Mouse (Mus musculus) heart, postnatal 14 days (tissue): ENCODE results near the gene Rarg. TPM values are rescaled to one million over a fixed set of nuclear protein-coding genes. Genes with fewer than 3 reads are reported as not detected.

Experiments
- DNase-seq, 2 experiments: peaks; one replicate each; pipeline ENCODE4 v3.0.0; 2021 to 2022
- intact Hi-C: fragments of 180-260 bp; cut with DNase I; formaldehyde crosslinking; loops from one replicate; pipeline ENCODE4 v1.15.1; 2025
- total RNA-seq, 2 experiments: library from RNA; stranded (reverse); gene quantifications; 2 replicates each; pipeline ENCODE4 v1.2.3; 2021

Rarg gene
- total RNA-seq, 2 experiments from 2014 or later, result 18.9 to 21.1 TPM

- intact Hi-C loops, result no loop called here
Measured at GRCm38 (mm10) chr15:102211895-102212294, 45.4 kb downstream of the Rarg start.

DNA sequence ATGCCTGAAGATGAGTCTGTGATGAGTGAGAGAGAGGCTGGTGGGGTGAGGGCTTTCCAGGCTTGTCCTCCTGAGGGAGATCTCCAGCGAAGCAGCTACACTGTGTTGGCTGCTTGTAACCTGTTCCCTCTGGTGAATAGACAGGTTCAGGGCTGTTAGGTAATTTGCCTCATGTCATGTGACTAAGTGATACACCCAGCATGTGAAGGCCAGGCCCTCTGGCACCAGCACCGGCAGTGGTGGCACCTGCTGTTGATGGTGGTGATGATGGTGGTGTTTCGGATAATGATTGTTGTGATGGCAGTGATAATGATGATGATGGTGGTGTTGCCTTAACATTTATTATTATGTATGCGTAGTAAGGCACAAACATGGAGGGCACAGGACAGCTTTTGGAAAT is 46.5 kb downstream of the Rarg start:
- no peak for DNase-seq
- intact Hi-C loops, result no loop called here

More at GRCm38 (mm10) chr15:102211895-102212294, 45.4 kb downstream of the Rarg start:
- no peak for DNase-seq

GRCm38 (mm10) chr15:102209114-102209513 is 48.2 kb downstream of the Rarg start:
- no peak for DNase-seq
- intact Hi-C loops, result no loop called here

- intact Hi-C loops, result no loop called here
- no peak for DNase-seq
Measured at GRCm38 (mm10) chr15:102208092-102208561, 49.2 kb downstream of the Rarg start.

- no peak for DNase-seq
- intact Hi-C loops, result no loop called here
Measured at GRCm38 (mm10) chr15:102207351-102207750, 50.0 kb downstream of the Rarg start.

GRCm38 (mm10) chr15:102205779-102206178 is 51.5 kb downstream of the Rarg start:
- no peak for DNase-seq
- intact Hi-C loops, result no loop called here

DNA sequence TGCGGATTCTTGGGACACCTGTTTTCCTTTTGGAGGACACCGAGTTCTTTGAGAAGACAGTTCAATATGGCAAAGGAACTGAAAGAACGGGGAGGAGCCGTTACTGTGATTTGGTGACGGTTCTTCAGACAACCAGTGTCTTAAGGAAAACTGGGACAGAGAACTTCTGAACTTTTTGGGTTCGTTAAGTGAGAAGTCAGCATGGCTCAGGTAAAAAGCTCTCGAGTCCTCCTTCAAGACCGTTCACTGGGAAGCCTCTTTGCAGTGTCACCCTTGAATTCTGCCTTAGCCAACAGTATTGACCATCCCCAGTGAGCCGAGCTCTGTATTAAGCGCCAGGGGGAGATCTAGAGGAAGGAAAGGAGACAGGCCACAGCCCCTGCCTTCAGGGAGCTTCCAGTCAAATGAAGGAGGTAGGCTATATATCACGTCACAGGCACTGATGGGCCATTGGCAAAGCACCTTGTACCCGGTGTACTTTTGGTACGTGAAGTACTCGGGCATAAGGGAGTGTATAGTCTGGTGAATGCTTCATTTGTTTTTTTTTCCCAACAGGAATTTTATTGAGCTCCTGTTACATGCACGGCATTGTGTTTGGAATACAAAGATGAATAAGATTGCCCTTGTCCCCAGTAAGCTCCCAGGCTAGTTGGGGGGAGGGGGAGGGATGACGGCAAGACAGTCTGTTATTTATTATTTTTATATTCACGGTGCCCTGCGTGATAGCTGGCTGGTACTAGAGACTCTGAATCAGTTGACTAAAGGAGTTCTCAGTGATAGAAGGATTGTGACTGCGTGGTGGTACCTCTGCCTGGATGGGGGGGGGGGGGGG is 52.4 kb downstream of the Rarg start, which contains the start of gene Csad:
TSS of gene Csad (minus strand) at position 51 of the 832 bp plus-strand sequence.
- intact Hi-C loops, result no loop called here
- no peak for DNase-seq

GRCm38 (mm10) chr15:102203835-102204381 is 53.4 kb downstream of the Rarg start:
- DNase-seq, result peak; percentile 78 to 84
- intact Hi-C loops, result no loop called here

GRCm38 (mm10) chr15:102202971-102203834 is 54.1 kb downstream of the Rarg start, which contains the start of gene Zfp740:
Gene Zfp740 (plus strand): TSS chr15:102203249.
- intact Hi-C loops, result no loop called here

DNA sequence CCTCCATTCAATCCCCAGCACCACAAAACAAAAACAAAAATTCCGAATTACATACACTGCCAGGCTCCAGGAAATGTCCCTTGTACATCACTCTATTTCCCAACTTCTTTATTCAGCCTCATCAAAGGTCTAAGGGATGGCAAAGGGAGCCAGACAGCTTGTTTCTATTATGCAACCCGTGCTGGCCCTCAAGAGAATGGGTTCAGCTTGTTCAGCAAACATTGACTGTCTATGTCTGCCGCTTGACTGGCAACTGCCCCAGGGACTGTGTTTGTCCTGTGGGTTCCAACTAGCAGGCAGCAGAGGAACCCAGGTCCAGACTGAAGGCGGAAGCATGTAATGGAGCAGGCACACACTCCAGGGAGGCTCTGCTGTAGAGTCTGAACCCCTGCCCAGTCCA is 58.5 kb downstream of the Rarg start:
- no peak for DNase-seq
- intact Hi-C loops, result no loop called here

More at GRCm38 (mm10) chr15:102202971-102203834, 54.1 kb downstream of the Rarg start, which contains the start of gene Zfp740:
- peak; percentile 94 to 96 for DNase-seq

GRCm38 (mm10) chr15:102195373-102195772 is 61.9 kb downstream of the Rarg start:
- intact Hi-C loops, result no loop called here
- DNase-seq, result no peak

DNA sequence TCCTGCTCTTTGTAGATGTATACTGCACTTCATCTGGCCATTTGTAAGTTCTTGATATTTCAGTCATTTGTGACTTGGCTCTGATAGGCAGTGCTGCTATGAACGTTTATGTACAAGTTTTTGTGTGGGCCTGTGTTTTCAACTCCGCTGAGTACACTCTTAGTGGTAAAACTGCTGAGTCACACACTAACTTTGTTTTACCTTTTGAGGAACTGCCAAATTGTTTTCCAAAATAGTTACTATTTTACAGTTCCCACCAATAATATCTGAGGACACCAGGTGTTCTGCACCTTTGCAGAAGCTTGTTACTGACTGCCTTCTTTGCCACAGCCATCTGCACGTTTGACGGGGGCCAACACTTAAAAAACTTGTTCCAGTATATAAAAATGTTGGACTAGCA is 62.9 kb downstream of the Rarg start:
- intact Hi-C loops, result no loop called here
- no peak for DNase-seq

- intact Hi-C loops, result no loop called here
- DNase-seq, result no peak
Measured at GRCm38 (mm10) chr15:102193652-102194051, 63.7 kb downstream of the Rarg start.

- intact Hi-C loops, result no loop called here
- DNase-seq, result no peak
Measured at GRCm38 (mm10) chr15:102192820-102193386, 64.4 kb downstream of the Rarg start.

DNA sequence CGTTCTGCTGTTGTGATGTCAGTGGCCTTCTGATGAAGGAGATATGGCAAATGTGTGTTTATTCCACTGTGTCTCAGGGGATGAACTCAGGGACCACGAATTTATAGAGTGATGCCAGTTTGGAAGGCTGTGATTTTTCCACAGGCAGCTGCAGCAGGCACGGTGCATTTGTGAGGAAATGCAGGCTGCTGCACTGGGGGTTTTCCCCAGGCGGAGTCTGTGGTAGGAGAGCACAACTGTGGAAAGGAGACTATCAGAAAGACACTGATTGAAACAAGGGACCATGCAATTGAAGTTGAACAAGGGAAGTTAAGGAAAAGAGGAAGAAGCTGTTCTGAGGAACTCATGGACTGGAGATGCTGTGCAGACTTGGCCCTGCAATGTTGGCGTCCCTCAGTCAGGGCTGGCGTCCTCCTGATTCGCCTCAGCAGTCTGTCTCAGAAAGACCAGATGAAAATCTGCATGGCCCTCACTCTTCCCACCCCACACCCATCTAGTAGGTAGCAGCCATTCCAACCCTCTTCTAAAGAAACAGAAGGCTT is 65.0 kb downstream of the Rarg start:
- no peak for DNase-seq
- intact Hi-C loops, result no loop called here

GRCm38 (mm10) chr15:102191699-102192098 is 65.6 kb downstream of the Rarg start:
- DNase-seq, result no peak
- intact Hi-C loops, result no loop called here

GRCm38 (mm10) chr15:102188883-102189282 is 68.4 kb downstream of the Rarg start:
- no peak for DNase-seq
- intact Hi-C loops, result no loop called here

GRCm38 (mm10) chr15:102188096-102188495 is 69.2 kb downstream of the Rarg start:
- DNase-seq, result peak; percentile 58 to 67
- intact Hi-C loops, result no loop called here

GRCm38 (mm10) chr15:102186239-102186638 is 71.1 kb downstream of the Rarg start:
- intact Hi-C loops, result no loop called here
- no peak for DNase-seq
